Mouse (Mus musculus): ENCODE measurements around the gene Lrrfip2.

Gene Lrrfip2

DNA sequence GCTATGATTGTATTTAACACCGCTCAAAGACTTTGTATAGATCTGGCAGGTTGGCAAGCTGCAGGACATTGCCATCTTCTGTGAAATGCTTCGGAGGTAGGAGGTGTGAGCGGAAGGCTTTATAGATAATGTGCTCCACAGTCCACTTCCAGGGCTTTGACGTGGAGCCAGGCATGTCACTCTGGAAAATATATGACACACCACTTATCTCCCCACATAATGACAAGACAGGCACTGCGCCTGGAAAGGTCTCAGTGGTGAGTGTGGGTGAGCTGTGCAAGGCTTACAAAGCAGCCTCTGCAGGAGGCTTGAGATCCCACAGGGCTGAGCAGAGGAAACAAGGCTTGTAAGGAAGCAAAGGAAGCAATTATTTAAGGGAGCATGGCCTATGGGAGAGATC lies 111.1 kb downstream of the Lrrfip2 start:
- no peak for DNase-seq

DNA sequence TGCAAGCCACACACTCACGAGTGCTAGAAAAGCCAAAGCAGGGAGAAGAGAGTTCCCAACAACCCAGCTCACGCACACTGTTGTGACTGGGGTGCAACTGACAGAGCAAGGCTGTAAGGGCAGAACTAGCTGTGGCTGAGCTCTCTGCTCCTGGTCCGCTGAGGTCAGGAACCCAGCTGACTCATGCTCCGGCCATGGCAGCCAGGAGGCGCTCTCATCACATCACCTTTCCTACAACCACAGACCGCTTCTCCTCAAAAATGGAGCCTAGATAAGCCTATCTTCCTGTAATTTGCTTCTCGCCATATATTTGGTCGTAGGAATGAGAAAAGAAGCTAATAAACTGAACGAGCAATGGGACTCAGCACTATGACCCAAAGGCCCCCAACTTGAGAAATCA lies 117.3 kb downstream of the Lrrfip2 start:
- DNase-seq: no peak

DNA sequence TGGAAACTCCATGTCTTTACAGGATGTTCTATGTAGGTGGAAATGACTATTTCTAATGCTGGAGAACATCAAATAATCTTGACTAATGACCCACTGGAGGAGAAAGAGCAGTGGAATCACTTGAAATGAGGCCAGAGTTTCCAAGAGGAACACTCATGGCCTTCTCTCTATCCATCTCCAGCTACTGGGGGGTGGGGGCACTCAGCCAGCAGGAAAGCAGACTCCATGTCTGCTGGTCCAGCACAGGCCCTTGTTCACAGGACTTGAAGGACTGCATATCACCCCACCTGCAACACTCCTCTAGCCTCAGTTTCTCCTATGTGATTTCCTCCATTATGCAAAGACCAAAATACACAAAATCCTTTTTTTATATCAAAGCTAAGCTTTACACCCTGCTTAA lies 120.3 kb downstream of the Lrrfip2 start:
- DNase-seq: no peak

DNA sequence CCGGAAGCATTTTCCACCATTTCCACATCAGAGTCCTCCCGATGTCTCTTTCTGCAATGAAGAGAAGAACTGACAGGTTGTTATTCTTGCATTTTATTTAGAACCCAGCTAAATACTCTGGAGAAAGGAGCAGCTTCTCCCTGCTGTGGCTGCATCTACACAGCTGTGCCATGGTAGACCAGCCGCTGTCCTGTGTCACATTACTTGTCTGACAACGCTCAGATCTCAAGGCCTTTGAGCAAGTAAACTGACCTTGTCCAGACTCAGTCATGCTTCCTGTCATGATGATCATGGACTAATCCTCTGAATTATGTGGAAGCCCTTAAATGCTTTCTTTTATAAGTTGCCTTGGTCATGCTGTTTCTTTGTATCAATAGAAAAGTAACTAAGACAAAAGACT lies 122.4 kb downstream of the Lrrfip2 start:
- no peak for DNase-seq

DNA sequence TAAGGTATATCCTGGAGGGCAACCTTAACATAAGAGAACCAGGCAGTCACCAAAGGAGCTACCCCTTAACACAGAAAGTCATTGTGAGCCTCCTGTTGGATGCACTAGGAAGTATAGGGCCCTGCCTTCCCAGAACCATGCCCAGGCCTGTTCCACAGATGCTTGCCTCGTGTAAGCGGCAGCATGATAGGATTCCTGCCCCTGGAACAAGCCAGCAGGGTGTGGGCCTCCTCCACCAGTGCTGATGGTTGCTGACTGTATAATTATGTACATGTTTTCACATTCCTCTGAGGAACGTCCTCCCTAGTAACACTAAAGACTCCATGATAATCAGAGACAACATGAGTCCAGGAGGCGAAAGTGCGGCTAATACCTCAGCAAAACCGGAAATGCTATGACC lies 126.0 kb downstream of the Lrrfip2 start:
- DNase-seq: no peak

DNA sequence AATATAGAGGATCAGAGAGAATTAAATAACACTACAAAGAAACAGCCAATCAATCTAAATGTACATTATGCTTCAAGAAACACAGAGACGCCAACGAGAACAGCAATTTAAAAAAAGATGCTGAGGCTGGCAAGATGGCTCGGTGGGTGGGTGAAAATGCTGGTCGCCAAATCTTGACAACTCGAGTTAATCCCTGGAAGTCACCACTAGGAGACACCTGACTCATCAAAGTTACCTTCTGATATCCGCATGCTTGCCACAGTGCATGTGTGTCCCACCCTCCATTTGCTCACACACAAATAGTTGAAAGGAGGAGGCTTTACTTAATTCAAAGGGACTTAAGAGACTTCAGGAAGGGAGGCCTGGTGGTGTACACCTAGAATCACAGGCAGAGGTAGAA lies 128.2 kb downstream of the Lrrfip2 start:
- DNase-seq: no peak

DNA sequence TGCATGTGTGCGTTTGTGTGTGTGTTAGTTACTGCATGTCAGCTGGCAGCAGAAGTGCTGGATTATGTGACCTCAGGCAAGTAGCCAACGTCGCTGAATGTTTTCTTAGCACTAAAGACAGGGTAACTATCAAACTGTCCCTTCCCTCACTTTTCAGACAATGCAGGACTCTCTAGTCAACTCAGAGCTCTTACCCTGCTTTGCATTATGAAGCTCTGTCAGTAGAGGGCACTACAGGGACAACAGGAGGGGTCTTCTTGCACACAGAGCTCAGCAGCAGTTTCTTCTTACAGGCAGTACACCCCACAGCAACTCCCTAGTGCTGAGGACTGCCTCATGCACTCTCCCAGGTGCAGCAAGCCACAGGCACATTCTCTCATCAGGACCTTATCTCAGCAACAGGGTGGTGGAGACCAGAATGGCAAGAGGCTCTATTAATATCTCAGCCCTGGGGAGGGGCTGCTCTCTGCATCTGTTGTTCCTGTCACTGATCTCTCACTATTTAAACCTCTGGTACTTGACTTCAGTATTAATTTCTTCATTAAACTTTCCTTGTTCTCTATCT lies 130.4 kb downstream of the Lrrfip2 start:
- DNase-seq: no peak

DNA sequence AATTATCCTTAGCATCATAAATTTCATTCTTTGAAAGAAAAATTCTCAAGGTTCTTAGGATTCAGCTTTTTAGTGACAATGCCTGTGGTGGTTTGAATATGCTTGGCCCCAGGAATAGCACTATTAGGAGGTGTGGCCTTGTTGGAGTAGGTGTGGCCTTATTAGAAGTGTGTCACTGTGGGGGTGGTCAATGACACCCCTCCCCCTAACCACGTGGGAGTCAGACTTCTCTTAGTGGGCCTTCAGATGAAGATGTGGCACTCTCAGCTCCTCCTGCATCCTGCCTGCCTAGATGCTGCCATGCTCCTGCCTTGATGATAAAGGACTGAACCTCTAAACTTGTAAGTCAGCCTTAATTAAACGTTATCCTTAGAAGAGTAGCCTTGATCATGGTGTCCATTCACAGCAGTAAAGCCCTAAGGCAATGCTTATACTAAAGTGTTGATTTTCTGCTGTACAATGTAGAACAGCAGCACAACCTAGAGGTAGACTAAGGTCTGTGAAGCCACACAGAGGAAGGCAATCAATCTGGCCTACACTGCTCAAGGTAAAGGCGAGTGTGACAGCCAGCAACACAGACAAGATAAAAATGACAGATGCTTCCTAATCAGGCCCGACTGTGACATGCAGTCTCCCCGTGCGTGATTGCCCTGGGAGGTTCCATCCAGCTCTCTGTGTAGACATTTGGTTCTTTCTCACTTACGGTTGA lies 134.9 kb downstream of the Lrrfip2 start:
- no peak for DNase-seq

DNA sequence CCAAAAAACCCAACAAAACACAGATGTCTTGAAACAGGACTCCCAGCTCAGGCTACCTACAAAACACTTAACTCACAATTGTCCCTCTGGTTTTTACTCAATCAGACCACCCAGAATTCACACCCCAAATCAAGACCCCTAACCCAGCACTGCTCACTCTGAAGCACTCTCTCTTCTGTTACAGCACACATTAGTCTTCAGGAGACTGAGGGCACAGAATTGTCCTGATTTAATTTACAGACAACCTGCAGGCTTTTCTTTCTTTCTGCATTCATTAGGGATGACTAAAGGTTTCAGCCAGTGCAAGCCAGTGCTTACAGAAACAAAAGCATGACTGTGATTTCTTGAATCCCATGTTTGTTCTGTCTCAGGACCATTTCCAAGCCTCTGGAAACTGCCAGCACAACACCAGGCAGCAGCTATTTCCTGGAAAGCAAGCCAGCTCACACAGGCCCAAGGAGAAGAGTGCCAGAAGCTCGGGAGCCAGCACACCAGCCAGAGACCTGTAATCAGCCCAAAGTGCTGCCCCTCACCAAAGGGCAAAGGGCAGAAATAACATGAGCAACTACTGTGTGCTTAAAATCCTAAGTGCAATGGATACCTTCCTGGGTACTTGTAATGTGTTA lies 143.1 kb downstream of the Lrrfip2 start:
- no peak for DNase-seq

DNA sequence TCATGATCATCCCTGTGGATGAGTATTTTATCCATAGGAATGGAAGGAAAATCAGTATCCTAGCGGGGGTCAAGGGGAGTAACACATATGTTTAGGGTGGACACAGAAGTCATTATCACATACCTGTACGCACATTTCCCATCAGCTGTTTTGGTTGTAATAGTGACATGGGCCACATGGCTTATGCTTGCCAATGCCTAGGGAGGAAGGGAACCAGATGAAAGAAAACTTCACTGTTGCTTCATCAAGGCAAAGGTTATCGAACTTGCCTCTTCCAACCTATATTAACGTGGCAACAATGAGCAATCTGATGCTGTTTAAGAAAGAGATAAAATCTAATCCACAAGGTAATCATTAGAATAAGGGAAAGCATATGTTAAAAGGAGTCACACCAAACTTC lies 144.0 kb downstream of the Lrrfip2 start:
- DNase-seq: no peak

DNA sequence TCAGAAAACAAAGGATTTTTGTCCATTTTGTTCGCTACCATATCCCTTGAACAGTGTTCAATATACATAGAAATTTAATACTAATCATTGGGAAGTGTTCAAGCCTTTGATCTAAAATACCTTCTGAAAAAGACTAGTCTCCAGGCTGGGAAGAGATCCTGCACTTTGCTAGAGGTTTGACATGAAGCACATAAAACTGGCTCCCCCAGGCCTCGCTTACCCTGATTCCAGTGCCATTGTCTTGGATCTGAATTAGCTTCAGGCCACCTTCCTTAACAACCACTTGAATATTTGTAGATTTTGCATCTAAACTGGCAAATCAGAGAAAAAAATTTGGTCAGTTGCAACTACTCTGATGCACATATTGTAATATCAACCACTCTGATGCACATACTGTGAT lies 150.6 kb downstream of the Lrrfip2 start:
- no peak for DNase-seq

DNA sequence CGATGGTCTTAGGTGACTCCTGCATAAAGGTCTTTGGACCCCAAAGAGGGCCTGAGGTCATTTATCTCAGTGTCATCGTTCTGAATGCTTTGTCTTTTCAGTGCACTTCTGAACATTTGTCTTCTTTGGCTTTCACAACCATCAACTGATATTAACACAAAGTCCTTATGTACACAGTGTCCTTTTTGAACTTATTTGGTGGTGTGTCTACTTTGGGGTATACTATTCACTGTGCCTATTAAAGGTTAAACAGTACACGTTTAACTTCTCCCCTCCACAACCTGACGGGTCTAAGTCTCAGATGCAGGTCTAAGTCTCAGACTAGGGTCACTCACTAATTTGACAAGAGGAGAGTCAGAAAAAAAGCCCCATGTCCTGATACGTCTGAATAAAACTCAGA lies 153.2 kb downstream of the Lrrfip2 start:
- no peak for DNase-seq

DNA sequence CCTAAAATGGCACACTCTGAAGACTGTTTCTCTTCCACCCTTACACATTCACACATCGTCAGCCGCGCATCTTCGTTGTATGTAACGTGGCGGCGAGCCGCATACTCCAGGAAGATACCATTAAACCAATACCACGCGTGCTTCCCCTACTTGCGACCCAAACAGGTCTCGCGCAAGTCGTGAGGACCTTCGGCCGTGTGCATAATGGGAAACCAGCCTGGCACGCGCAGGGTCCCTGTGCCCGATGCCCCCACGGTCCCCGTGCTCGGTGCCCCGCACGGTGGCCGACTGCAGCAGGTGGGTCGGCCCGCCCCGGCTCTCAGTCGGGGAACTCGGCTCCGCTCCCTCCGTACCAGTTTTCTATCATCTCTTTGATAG lies 153.7 kb downstream of the Lrrfip2 start:
- no peak for DNase-seq

DNA sequence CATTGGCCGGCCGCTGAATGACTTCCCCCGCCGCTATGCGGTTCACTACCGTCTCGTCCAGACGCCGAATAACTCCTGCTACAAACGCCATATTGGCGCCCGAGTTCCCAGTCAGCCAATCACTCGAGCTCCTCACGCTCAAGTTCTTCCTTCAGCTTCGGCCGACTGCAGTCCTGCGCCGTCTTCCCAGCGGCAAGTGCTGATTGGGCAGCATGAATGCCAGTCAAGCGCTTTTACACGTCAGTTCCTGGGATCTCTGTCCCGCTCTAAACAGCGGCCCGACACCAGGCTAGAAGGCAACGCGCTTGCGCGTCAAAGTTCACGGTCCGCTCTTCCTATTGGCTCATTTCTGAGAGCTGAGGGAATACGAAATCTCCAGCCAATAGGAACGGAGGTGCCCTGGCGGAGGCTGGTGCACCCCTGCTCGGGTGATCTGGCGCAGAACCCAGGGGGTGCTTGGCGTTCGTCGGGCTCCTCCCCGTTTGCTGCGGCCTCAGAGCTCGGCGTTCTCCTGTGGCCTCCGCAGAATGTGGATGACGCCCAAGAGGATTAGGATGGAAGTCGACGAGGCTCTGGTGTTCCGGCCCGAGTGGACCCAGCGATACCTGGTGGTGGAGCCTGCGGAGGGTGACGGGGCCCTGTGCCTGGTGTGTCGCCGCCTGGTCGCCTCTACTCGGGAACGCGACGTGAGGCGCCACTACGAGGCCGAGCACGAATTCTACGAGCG lies 154.2 kb downstream of the Lrrfip2 start, which contains the start of the genes Mlh1 and Epm2aip1:
Mlh1 (minus strand) TSS at position 358 of the 727 bp plus-strand sequence.
Epm2aip1 (plus strand) TSS at position 496 of the 727 bp plus-strand sequence.
- DNase-seq: peak; percentile 100

DNA sequence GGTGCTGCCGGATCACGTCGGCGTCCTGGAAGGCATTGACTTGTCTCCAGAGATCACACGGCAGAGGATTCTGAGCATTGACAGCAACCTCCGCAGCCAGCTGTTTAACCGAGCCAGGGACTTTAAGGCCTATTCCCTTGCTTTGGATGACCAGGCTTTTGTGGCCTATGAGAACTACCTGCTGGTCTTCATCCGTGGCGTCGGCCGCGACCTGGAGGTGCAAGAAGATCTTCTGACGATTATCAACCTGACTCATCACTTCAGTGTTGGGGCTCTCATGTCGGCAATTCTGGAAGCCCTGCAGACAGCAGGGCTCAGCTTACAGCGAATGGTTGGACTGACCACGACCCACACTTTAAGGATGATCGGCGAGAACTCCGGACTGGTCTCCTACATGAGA lies 155.0 kb downstream of the Lrrfip2 start:
- peak in 1 of 2 experiments; percentile 36 for DNase-seq

DNA sequence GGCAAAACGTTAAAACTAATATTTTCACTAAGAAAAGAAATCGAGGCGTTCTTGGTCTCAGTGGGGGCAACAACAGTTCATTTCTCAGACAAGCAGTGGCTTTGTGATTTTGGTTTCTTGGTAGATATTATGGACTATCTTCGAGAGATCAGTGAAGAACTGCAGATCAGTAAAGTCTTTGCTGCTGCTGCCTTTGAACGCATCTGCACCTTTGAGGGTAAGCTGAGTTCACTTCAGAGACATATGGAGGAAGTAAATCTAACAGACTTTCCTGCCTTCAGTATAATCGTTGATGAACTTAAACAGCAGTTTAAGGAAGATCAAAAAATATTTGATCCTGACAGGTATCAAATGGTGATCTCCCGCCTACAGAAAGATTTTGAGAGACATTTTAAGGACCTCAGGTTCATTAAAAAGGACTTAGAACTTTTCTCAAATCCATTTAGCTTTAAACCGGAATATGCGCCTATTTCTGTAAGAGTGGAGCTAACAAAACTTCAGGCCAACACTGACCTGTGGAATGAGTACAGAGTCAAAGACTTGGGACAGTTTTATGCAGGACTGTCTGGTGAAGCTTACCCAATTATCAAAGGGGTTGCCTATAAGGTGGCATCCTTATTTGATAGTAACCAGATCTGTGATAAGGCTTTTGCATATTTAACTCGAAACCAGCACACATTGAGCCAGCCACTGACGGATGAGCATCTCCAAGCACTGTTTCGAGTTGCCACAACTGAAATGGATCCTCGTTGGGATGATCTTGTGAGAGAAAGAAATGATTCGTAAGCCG lies 155.8 kb downstream of the Lrrfip2 start:
- no peak for DNase-seq

DNA sequence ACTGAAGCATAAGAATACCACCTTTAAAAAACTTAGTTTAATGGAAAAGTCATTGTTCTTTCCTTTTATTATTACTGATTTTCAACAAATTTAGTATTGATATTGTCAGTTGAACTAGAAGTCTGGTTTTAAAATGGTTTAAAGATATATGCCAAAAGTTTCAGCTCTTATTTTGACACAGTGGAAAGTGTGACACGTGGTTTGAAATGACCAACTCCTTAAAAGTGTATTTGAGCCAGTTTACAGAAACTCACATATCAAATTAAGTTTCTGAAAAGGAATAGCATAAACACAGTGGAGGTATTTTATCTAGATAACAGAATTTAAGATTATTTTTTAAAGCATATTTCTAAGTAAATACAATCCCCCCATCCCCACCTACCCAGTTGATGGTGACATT lies 156.6 kb downstream of the Lrrfip2 start:
- DNase-seq: no peak

DNA sequence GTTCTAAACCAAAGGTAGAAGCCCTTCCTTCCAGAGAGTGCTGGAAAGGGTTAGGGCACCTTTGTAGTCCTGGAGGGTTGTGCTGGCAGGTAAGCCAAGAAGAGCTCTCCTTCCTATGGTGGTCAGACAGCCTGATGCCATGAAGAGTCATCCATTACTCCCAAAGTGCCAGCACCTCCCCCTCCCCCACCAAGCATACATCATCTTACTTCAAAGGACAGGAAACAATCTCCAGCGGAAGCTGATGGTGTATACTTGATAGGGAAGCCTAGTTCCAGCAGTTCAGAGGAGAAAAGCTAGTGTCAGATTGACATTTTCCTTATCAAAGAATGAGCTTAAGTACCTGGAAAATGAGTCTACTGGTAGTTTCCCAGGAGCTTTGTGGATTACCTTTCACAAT lies 157.8 kb downstream of the Lrrfip2 start:
- no peak for DNase-seq

All from kidney, postnatal 4 days (tissue).